Mouse (Mus musculus): ENCODE data around the gene Cep164. TPM values are rescaled to one million over a fixed set of nuclear protein-coding genes. Genes with fewer than 3 reads are reported as not detected.

Gene Cep164
- polyA plus RNA-seq, 1 experiment = 30.5 TPM

DNA sequence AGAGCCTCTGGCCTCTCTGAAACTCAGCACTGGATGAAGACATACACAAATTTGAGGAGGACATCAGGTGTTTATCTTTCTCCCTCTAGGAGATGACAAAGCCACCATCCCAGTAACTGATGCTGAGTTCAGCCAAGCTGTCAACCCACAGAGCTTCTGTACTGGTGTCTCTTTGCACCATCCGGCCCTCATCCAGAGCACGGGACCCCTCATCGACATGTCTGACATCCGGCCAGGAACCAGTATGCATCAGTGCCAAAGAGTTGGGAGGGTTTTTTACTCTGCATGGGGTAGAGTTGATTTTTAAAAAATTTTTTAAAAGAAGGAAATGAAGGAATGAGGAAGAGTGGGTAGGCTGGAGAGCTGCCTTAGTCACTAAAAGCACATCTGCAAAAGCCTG is 78.6 kb downstream of the Cep164 start:
- Histone ChIP-seq H3K4me1 (ENCODE audit: control insufficient read depth, insufficient read depth, low read length) (no peaks in the 10 kb centered on the region), H3K4me3 (replicated peaks; ENCODE audit: insufficient read depth, low read depth, low read length) (no peak overlapping the region), H3K27ac (ENCODE audit: insufficient read depth, low read length) (no peak overlapping the region), H3K27me3 (ENCODE audit: control insufficient read depth, insufficient read depth, low read length) (no peaks in the 10 kb centered on the region)
- 34% methylated on average over 4 of the region's 4 CpGs for WGBS
- no peak for DNase-seq
- TF ChIP-seq POLR2A (IDR thresholded peaks at IDR 0.05; ENCODE audit: borderline replicate concordance, insufficient read depth, low read length) (no peak), CTCF (IDR thresholded peaks at IDR 0.05; ENCODE audit: borderline replicate concordance, insufficient read depth, low read depth, low read length) (no peak)

DNA sequence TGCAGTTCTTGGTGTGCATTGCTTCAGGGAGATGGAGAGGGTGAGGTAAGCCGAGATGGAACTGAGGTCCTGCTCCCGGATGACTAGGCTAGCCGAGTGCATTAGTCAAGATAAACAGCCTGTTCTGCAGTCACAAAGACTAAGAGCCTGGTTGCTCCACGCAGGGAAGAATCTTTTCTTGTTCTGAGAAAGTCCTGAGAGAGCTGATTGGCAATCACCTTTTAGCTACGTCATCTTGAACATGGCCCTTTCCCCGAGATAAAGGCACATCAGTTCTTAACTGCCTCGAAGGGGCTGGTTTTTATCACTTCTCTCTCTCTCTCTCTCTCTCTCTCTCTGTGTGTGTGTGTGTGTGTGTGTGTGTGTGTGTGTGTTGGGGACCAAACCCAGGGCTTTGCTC is 83.0 kb downstream of the Cep164 start:
- 63% methylated on average over 7 of the region's 7 CpGs for WGBS
- TF ChIP-seq POLR2A (IDR thresholded peaks at IDR 0.05; ENCODE audit: borderline replicate concordance, insufficient read depth, low read length) (no peak), CTCF (IDR thresholded peaks at IDR 0.05; ENCODE audit: borderline replicate concordance, insufficient read depth, low read depth, low read length) (no peak)
- Histone ChIP-seq H3K4me3 (replicated peaks; ENCODE audit: insufficient read depth, low read depth, low read length) (no peak overlapping the region), H3K4me1 (ENCODE audit: control insufficient read depth, insufficient read depth, low read length) (peaks cover under 1% of the 10 kb centered on the region; the same call in 1 of the 2 replicates), H3K27me3 (ENCODE audit: control insufficient read depth, insufficient read depth, low read length) (no peaks in the 10 kb centered on the region), H3K27ac (ENCODE audit: insufficient read depth, low read length) (no peak overlapping the region)
- DNase-seq = no peak

GRCm38 (mm10) chr9:45740584-45740980 is 87.9 kb downstream of the Cep164 start:
- WGBS = 61% methylated on average over 2 of the region's 2 CpGs
- Histone ChIP-seq H3K27me3 (ENCODE audit: control insufficient read depth, insufficient read depth, low read length) (no peaks in the 10 kb centered on the region), H3K4me1 (ENCODE audit: control insufficient read depth, insufficient read depth, low read length) (peaks cover 12% of the 10 kb centered on the region), H3K4me3 (replicated peaks; ENCODE audit: insufficient read depth, low read depth, low read length) (no peak overlapping the region), H3K27ac (ENCODE audit: insufficient read depth, low read length) (no peak overlapping the region)
- DNase-seq = peak; percentile 47 to 56
- TF ChIP-seq POLR2A (IDR thresholded peaks at IDR 0.05; ENCODE audit: borderline replicate concordance, insufficient read depth, low read length) = no peak
- TF ChIP-seq CTCF (IDR thresholded peaks at IDR 0.05; ENCODE audit: borderline replicate concordance, insufficient read depth, low read depth, low read length) = peak; percentile 61; the same call in 1 of the 2 replicates

DNA sequence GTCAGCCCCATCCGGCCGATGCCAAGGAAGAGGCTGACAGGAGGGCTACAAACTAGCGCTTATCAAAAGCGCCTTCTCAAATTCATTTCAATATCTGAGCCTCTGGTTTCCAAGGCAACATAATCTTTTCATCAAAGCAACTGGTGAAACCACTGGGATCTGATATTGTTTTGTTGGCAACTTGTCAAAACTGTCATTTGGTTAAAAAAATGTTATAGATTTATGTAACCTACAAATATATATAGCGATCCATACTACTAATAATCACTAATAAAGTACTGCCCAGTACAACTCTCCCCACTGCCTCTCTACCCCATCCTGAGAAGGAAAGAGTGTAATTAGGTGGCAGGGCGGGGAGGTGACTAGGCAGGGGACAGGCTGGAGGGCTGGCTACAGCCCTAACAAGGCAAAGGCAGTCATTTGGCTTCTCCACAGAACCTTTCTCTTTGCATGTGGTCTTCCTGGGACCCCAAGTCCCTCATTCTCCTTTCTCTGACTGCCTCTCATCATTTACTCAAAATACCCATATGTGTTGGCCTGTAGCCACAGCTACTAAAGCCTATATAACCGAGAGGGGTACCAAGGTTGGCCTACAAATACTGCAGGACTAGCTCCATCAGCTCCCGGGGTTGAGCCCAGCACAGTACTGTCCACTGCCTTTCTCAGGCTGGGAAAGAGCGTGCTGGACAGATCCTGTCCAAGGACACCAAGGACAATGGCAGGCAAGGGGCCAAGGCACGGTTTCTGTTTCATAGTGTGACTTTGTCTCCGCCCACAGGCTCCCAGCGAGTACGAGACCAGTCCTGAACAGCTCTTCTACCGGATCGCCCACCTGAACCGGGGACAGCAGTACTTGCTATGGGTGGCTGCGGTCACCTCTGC is 88.5 kb downstream of the Cep164 start:
- H3K4me3 ChIP-seq (replicated peaks; ENCODE audit: insufficient read depth, low read depth, low read length) = no peak overlapping the region
- no peak overlapping the region for H3K27ac ChIP-seq (ENCODE audit: insufficient read depth, low read length)
- TF ChIP-seq CTCF (IDR thresholded peaks at IDR 0.05; ENCODE audit: borderline replicate concordance, insufficient read depth, low read depth, low read length) = no peak
- TF ChIP-seq POLR2A (IDR thresholded peaks at IDR 0.05; ENCODE audit: borderline replicate concordance, insufficient read depth, low read length) = no peak
- peaks cover 12% of the 10 kb centered on the region for H3K4me1 ChIP-seq (ENCODE audit: control insufficient read depth, insufficient read depth, low read length)
- no peaks in the 10 kb centered on the region for H3K27me3 ChIP-seq (ENCODE audit: control insufficient read depth, insufficient read depth, low read length)
- 46% methylated on average over 17 of the region's 17 CpGs for WGBS
- peak; percentile 57 to 58 for DNase-seq

- 68% methylated on average over 12 of the region's 12 CpGs for WGBS
- peaks cover 12% of the 10 kb centered on the region for H3K4me1 ChIP-seq (ENCODE audit: control insufficient read depth, insufficient read depth, low read length)
- TF ChIP-seq CTCF (IDR thresholded peaks at IDR 0.05; ENCODE audit: borderline replicate concordance, insufficient read depth, low read depth, low read length) (no peak), POLR2A (IDR thresholded peaks at IDR 0.05; ENCODE audit: borderline replicate concordance, insufficient read depth, low read length) (no peak)
- no peak overlapping the region for H3K4me3 ChIP-seq (replicated peaks; ENCODE audit: insufficient read depth, low read depth, low read length)
- H3K27me3 ChIP-seq (ENCODE audit: control insufficient read depth, insufficient read depth, low read length) = no peaks in the 10 kb centered on the region
- DNase-seq = peak; percentile 38 to 47
- H3K27ac ChIP-seq (ENCODE audit: insufficient read depth, low read length) = no peak overlapping the region
Observed at GRCm38 (mm10) chr9:45739001-45739701, 89.3 kb downstream of the Cep164 start.

- no peak for TF ChIP-seq CTCF (IDR thresholded peaks at IDR 0.05; ENCODE audit: borderline replicate concordance, insufficient read depth, low read depth, low read length)
- H3K27ac ChIP-seq (ENCODE audit: insufficient read depth, low read length) = no peak overlapping the region
- peak in 1 of 2 experiments; percentile 30 for DNase-seq
- peaks cover 18% of the 10 kb centered on the region for H3K4me1 ChIP-seq (ENCODE audit: control insufficient read depth, insufficient read depth, low read length)
- H3K4me3 ChIP-seq (replicated peaks; ENCODE audit: insufficient read depth, low read depth, low read length) = no peak overlapping the region
- no peaks in the 10 kb centered on the region for H3K27me3 ChIP-seq (ENCODE audit: control insufficient read depth, insufficient read depth, low read length)
- 21% methylated on average over 6 of the region's 6 CpGs for WGBS
Observed at GRCm38 (mm10) chr9:45733246-45733645, 95.2 kb downstream of the Cep164 start.

DNA sequence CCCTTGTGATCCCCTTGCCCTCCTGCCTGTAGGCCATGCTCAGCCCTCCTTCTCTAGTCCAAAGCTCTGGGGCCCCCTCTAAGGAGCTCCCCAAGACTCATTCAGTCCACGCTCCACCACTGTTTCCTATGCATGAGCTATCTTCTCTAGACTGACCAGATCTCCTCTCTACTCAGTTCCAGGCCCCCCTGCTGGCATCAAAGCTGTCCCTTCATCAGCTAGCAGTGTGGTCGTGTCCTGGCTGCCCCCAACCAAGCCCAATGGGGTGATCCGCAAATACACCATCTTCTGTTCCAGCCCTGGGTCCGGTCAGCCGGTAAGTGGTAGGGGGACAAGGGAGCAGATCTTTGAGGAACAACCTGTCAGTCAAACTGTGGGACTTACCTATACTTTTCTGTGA is 96.6 kb downstream of the Cep164 start:
- DNase-seq = peak; percentile 57
- H3K27me3 ChIP-seq (ENCODE audit: control insufficient read depth, insufficient read depth, low read length) = no peaks in the 10 kb centered on the region
- H3K4me1 ChIP-seq (ENCODE audit: control insufficient read depth, insufficient read depth, low read length) = peaks cover 18% of the 10 kb centered on the region
- no peak overlapping the region for H3K4me3 ChIP-seq (replicated peaks; ENCODE audit: insufficient read depth, low read depth, low read length)
- TF ChIP-seq CTCF (IDR thresholded peaks at IDR 0.05; ENCODE audit: borderline replicate concordance, insufficient read depth, low read depth, low read length) = no peak
- TF ChIP-seq POLR2A (IDR thresholded peaks at IDR 0.05; ENCODE audit: borderline replicate concordance, insufficient read depth, low read length) = no peak
- 35% methylated on average over 5 of the region's 5 CpGs for WGBS
- no peak overlapping the region for H3K27ac ChIP-seq (ENCODE audit: insufficient read depth, low read length)
